Mouse (Mus musculus) urinary bladder, postnatal 36 days (tissue): ENCODE measurements at regions not wholly inside any gene's neighbourhood (a gene's known extent, or its start where the extent isn't known, plus 50 kb on each side); places are given as distances from the start of the nearest gene placed in this dataset.

Source experiments
- DNase-seq, 2 experiments: peaks; one replicate each; pipeline ENCODE4 v3.0.0; 2022; ENCODE audit warnings: low spot score in 2 of 2, mixed read lengths in 1 of 2

DNA sequence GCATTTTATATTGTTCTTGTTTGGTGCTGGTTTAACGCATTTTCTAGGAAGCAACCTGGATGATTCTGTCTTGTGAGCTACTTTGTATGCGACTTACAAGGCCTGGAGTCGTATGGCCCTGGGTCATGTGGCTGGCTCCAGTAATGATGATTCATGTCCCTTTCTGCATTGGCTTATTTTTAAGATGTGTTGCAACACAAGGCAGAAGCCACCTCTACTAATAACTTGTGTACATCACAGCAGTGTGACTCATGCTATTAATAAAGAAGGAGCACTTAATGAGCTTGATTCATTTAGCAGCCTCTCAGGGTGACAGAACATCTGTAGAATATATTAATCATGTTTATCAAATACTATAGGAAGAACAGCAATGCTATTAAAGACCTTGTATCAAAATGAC is 84.0 kb downstream of the Slc5a7 start:
- no peak for DNase-seq

DNA sequence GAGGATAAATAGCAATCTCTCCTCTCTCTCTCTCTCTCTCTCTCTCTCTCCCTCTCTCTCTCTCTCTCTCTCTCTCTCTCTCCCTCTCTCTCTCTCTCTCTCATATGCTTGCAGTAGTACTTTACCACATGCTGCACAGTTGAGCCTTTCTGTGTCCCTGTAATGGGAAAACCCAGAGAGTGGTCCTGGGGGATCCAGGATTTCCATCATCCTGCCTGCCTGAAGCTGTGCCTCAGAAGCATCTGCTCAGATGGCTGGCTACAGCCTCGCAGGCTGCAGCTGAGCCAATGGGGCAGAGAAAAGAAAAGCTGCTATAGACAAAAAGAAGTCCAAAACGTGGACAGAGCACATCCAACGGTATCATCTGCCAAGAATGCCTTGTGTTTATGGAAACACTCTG is 97.1 kb downstream of the Slc5a7 start:
- DNase-seq = no peak

DNA sequence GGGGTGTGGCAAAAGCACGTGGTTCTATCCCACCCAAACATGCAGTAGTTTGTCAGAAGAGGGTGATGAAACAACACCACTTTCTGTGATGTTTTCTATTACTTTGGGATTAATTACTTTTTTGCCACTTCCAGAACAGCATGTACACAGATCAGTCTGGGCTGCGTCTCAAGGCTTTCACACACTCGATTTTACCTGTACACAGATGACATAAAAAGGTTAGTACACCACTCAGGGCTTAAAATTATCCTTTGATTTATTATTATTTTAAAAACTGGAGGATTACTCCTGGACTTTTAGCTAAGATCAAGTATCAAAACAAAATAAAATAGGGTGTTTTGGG is 106.6 kb downstream of the Slc5a7 start:
- DNase-seq = no peak

GRCm38 (mm10) chr17:54191526-54192230 is 107.2 kb downstream of the Slc5a7 start:
- DNase-seq = peak; percentile 4 to 8

- DNase-seq = no peak
These were observed 109.8 kb downstream of the Slc5a7 start for GRCm38 (mm10) chr17:54188997-54189553.

DNA sequence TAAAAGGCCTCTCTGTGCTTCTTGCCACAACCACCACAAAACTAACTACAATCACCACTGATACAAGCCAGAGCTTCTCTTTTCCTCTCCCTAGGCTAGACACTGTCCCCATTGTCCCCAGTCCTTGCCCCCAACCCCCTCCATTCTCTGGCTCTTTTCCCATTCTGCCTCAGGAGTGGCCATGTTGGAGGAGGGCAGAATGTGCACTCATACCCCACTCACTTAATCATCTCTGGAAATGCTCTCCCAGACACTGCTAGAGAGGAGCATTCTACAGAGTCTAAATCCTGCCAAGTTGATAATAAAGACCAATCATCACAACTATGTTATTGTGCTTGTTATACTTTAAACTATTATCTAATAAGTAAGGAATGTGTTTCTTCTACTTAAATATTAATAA is 116.8 kb downstream of the Slc5a7 start:
- no peak for DNase-seq

GRCm38 (mm10) chr17:54180563-54180962 is 118.3 kb downstream of the Slc5a7 start:
- DNase-seq = no peak

- DNase-seq = no peak
These were observed 128.1 kb downstream of the Slc5a7 start for GRCm38 (mm10) chr17:54170762-54171161.

DNA sequence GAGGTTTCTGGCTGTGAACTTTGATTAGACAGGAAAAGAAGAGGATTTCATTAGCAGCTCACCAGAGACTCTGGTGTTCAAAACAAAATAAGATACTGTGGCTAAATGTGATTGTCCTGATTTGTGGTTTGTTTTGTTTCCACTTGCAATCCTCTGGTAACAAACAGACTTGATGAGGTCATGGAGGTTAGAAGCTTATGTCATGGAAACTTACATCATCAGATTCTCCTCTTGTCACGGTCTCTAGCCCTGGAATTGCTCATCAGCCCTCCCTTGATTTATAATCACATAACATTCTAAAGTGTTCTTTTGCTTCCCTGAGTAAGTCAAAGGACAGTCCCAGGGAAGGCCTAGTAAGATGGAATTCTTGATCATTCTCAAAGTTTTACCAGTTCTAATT is 130.8 kb downstream of the Slc5a7 start:
- no peak for DNase-seq

- DNase-seq = no peak
These were observed 136.5 kb downstream of the Slc5a7 start for GRCm38 (mm10) chr17:54162383-54162782.

DNA sequence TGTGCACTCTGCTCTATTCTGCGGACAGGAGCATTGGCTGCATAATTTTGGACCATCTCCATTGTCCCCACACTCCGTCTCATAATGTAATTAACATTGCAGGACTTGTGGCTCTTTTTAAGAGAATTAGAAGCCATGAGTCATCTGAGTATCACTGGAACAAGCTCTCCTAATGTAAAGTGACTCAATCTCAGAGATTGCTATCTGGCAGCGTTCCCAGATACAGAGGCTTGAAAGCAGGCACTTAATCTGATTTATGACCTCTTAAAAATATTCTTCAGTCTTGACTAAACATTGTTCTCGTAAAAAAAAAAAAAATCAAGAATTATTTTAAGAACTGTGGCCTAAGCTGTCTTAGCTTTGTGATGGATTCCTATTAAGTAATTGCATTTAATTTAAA is 140.1 kb downstream of the Slc5a7 start:
- peak; percentile 34 to 51 for DNase-seq

GRCm38 (mm10) chr17:54158330-54158729 is 140.5 kb downstream of the Slc5a7 start:
- no peak for DNase-seq

DNA sequence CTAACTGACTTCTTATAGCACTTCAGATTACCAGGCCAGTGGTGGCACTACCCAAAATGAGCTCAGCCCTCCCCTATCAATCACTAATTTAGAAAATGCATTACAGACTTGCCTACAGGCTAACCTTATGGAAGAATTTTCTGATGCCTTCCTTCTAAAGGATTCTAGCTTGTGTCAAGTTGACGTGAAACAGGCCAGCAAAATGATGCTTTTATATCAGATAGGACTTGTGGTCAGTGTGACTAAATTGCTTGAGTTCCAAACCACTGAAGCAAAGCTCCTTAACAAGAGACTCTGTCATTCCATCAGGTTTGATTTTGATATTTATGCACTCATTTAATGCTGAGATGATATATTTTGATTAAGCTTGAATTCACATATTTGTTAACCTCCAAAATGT is 143.0 kb downstream of the Slc5a7 start:
- no peak for DNase-seq

GRCm38 (mm10) chr17:54154536-54154935 is 144.3 kb downstream of the Slc5a7 start:
- no peak for DNase-seq
